Mouse (Mus musculus): ENCODE data around the gene Hoxb13.

The Hoxb13 gene

DNA sequence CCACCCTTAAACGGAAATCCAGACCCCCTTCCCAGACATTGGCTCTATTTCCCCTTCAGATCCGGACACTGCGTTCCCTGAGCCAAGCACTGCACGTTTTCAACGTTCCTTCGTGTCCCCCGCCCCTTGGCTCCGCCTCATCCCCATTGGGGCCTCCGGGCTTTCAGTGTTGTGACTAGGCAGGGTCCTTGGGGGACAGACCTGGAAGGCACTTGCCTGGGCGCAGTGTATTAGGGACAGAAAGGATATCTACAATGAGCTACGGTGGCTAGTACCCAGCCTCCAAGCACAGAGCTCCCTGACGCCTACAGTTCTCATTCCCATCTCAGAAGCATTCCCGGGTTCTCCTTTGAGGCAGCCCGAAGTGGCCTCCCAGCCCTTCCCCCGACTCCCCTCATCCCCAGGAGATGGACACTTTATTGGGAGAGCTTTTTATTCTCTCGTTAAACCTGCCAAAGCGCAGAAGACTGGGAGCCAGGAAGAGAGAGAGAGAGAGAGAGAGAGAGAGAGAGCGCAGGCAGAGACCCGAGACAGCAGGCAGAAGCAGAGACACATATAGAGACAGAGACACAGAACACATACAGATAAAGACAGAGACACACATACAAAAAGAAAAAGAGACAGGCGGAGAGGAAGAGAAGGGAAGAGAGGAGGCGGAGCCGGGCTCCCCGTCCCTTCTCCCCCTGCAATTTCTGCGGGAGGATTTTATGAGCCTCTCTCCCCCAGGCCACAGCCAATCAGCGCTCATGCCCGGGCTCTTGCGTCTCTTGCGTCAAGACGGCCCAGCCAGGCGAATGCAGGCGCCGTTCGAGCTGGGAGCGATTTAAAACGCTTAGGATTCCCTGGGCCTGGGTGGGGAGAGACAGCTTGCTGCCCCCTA lies at the start of gene Hoxb13:
Hoxb13 (plus strand) TSS at position 796 of the 880 bp plus-strand sequence.
- DNase-seq (ENCODE audit: low spot score in 2 of 2) = no peak

- peak; percentile 21 to 66 for DNase-seq (ENCODE audit: low spot score in 2 of 2)
These were observed 48.4 kb upstream of the Hoxb13 start for GRCm38 (mm10) chr11:96145622-96146270.

DNA sequence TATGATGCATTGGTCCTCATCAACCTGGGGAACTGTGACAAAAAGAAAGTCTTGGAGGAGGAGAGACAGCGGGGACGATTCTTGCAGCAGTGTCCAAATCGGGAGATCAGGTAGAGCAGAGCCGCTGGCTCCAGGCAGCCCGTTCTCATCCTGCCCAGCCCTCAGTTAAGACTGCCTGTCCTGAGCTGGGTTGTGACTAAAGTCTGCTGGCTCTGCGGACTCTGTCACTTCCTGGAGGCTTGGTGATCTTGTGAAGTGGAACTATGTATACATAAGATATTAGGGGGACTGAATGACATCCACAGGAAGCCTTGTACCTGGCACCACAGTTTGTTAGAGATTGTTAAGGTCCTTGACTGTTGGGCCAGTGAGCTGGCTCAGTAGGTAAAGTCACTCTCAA lies 46.6 kb upstream of the Hoxb13 start:
- no peak for DNase-seq (ENCODE audit: low spot score in 2 of 2)

DNA sequence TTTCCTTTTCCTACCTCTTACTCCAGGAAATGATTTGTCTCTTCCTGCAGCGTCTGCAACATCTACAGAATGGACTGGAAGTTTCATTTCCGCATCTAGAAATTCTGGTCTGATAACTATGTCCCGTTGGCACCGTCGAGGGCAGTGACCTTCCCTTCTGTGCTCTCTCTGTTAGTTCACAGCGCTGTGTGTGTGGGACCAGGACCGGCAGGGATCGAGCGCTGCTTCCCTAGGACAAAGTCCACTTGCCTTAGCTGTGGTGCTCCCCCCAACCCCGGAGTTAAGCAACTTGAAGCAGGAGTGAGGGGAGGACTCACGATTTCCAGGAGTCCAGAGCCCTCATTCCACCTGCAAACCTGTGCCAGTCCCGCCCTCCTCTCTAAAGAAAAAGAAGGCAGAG lies 29.3 kb upstream of the Hoxb13 start:
- DNase-seq (ENCODE audit: low spot score in 2 of 2) = no peak

- no peak for DNase-seq (ENCODE audit: low spot score in 2 of 2)
These were observed 26.0 kb upstream of the Hoxb13 start for GRCm38 (mm10) chr11:96168125-96168524.

DNA sequence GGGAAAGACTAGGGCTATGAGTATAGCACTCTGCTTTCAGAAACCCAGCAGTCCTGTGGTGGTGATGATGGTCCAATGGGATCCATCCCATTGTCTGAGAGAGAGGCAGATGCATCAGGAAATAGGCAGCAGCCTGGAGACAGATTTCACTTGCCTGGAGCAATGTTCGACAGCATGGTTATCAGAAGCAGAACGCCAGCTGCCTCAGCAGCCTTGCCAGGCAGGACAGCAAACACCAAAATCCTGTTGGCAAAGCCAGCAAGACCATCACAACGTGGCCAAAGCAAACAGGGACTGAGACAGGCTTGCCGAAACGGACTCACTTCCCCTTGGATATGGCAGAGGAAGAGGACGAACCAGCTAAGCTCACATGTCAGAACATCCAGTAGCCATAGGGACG lies 25.1 kb upstream of the Hoxb13 start:
- no peak for DNase-seq (ENCODE audit: low spot score in 2 of 2)

DNA sequence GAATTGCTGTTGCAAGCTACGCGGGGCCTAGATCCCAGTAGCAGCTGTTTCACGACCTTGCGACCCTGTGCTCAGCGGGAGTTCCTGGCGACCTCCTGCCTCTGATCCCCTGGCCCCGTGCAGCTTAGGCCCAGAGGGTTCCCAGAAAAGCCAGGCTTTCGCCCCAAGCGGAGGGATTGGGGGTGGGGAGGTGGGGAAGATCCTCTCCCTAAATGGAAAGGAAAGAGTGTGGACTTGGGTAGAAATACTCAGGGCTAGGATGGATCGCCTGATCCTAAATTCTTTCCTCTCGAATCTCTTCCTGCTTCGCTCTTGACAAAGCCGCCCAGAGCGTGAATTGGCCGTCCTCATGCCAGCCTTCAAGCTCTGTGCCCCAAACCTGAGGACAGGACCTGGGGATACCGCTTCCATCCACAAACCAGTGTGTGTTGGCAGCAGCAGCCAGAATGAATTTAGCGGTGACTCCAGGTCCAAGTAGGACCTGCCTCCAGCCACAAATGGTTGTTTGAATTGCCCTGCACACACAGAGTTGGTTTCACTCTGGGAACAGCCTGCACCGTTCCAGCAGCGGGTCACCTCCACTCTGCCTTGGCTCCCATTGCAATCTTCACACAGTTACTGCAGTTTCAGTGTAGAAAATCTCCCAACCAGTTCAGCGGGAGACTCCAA lies 23.3 kb upstream of the Hoxb13 start:
- no peak for DNase-seq (ENCODE audit: low spot score in 2 of 2)

DNA sequence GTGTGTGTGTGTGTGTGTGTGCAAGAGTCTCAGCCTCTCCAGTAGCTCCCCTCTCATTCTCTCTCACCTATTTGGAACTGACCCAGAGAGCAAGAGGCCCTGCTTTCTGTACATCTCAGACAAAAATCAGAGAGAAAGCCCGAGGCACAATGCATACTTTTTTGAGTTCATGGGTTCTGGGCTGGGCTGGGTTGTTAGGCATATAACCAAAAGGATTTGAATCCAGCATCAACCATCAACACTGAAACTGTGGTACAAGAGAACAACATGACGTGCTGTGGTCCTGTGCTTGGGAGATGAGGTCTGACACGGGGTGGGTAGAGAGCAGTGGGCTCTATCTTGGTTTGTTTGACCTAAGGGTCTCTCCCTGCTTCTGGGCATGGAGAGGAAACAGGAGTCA lies 22.5 kb upstream of the Hoxb13 start:
- DNase-seq (ENCODE audit: low spot score in 2 of 2) = no peak

- no peak for DNase-seq (ENCODE audit: low spot score in 2 of 2)
These were observed 21.4 kb upstream of the Hoxb13 start for GRCm38 (mm10) chr11:96172511-96173287.

GRCm38 (mm10) chr11:96173288-96173840 lies 20.8 kb upstream of the Hoxb13 start:
- no peak for DNase-seq (ENCODE audit: low spot score in 2 of 2)

DNA sequence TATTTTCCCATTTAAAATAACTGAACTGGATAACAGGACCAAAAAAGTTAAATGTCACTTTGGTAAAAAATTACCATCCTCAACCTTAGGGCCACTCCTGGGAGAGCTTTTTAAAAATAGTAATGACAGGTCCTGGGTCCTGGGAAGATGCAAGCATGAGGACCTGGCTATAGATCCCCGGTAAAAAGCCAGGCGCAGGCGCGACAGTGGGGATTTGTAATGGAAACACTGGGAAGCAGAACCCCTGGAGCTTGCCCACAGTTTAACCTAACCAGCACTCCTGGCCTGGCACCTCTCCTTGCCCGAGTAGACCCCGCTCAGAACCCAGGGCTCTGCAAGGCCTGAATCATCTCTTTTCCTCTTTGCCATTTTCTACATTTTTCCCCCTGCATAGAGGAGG lies 19.2 kb upstream of the Hoxb13 start:
- DNase-seq (ENCODE audit: low spot score in 2 of 2) = no peak

GRCm38 (mm10) chr11:96175511-96175910 lies 18.6 kb upstream of the Hoxb13 start:
- DNase-seq (ENCODE audit: low spot score in 2 of 2) = no peak

- no peak for DNase-seq (ENCODE audit: low spot score in 2 of 2)
These were observed 18.1 kb upstream of the Hoxb13 start for GRCm38 (mm10) chr11:96175951-96176530.

GRCm38 (mm10) chr11:96176841-96177240 lies 17.3 kb upstream of the Hoxb13 start:
- DNase-seq (ENCODE audit: low spot score in 2 of 2) = no peak

DNA sequence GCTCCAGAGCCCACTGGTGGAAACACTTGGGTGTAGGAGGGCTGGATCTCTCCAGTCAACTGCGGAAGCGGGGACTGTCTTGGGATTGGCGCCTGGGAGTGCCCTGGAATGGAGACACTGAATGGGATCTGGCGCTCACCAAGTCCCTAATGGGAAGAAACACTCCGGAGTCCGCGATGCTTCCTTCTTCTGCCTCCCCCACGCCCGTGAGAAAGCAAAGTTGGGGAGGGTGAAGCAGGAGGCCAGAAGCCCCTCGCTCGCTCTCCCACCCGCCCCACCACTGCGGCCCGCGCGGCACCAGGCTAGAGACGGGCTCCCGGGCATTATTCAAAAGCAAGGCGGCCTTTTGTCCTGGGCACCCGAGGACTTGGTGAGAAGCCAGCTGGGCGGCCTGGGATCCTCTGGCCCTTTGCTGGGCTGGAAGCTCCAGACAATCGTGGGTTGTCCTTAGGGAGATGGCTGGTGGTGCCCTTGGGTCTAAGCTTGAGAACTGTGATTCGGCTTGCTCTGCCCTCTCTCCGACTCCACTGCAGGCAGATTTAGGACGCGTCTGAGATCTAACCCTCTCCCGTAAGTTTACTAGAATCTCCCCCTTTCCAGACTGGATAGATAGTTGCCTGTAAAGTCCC lies 16.5 kb upstream of the Hoxb13 start:
- DNase-seq (ENCODE audit: low spot score in 2 of 2) = no peak

DNA sequence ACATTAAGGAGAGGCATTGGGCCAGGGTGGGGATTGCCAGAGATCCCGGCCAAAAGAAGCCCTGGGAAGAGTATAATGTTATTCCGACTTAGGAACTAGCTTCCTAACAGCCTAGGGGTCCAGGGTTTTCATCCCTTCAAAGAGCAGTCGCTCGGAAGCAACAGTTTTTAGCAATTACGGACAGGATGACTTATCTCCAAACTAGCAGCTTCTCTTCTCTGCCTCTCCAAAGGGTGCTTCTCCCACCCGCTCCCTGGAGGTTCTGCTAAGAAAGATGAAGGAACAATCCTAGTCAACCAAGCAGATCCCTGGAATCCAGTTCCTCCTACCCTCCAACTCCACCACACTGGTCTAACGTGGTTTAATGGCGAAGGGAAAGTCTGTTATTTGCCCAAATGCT lies 15.8 kb upstream of the Hoxb13 start:
- DNase-seq (ENCODE audit: low spot score in 2 of 2) = no peak

DNA sequence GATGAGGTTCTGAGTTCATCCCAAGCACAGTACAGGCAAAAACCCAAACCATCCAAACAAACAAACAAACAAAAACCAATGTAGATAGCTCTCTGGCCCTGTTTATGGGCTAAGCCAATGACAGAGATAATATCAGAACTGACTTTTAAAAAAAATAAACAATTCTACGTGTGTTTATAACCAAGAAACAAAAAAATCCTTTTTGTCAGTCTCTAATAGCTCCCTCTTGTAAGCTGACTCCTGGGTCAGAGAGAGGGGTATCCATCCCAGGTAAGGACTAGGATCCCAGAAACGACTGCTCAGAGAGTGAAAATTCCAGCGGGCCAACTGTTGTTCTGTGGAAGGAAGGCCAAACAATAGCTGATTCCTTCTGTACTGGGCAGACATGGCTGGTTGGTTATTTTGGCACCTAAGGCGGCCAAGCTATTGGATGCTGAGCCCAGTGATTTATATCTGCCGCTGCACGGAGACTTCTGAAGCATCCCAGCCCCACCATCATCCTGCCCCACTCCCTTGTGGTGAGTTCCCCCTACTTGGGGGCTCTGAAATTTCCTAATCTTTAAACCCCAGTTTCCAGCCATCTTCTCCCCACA lies 15.1 kb upstream of the Hoxb13 start:
- DNase-seq (ENCODE audit: low spot score in 2 of 2) = no peak

- DNase-seq (ENCODE audit: low spot score in 2 of 2) = no peak
These were observed 13.1 kb upstream of the Hoxb13 start for GRCm38 (mm10) chr11:96181061-96181460.

DNA sequence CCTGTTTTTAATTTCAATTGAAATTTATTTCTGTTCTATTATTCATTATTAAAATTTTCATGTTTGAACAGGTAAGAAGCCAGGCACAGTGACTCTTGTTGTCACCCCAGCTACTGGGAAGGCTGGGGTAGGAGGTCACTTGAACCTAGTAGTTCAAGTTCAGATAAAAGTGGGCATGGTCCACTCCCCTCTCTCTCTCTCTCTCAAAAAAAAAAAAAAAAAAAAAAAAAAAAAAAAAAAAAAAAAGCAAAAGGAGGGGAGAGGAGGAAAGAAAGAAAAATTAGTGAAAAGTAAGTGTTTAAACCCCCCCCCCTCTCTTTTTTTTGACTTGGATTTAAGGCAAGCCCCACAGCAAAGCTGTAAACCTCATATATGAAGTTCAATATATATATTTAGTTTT lies 9.9 kb upstream of the Hoxb13 start:
- no peak for DNase-seq (ENCODE audit: low spot score in 2 of 2)

- no peak for DNase-seq (ENCODE audit: low spot score in 2 of 2)
These were observed 6.8 kb upstream of the Hoxb13 start for GRCm38 (mm10) chr11:96187321-96187720.

Measured in spleen, postnatal 4 days (tissue).